Mouse (Mus musculus) brain, embryonic 14.5 days (tissue): ENCODE measurements around the gene L3hypdh.

Source experiments
- CTCF ChIP-seq: fragments of 200-500 bp; IDR thresholded peaks from 2 replicates; pipeline ENCODE4 v1.5.1; 2012; ENCODE audit warnings: inconsistent platforms, mild to moderate bottlenecking, moderate library complexity, borderline replicate concordance; ENCODE audit not compliant: insufficient read depth, insufficient read length; ENCODE audit errors: extremely low read depth
- POLR2A ChIP-seq: fragments of 200-500 bp; IDR thresholded peaks from 2 replicates; pipeline ENCODE4 v1.6.1; 2012; ENCODE audit warnings: mild to moderate bottlenecking, inconsistent platforms, borderline replicate concordance; ENCODE audit not compliant: poor library complexity, insufficient read depth, insufficient read length, severe bottlenecking; ENCODE audit errors: extremely low read depth

DNA sequence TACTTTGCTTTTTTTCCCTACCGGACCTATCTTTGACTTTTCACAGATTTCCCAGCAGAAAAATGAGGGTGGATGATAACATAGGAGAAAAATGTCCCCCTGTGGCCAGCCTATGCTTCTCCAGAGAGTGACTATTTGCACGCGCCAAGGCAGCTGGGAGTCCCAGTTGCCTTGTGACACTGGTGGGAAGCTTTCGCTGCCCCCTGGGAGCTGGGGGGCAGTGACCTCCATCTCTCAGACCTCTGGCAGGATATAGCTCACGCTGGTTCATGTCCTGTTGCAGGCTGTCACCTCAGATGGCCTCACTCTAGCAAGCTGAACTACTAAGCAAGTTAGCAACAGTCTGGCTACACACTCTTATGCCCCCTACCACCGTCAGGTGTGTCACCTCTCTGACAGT lies 53.4 kb downstream of the L3hypdh start:
- TF ChIP-seq CTCF: no peak
- TF ChIP-seq POLR2A: no peak
